Mouse (Mus musculus): ENCODE results near the gene Ms4a10.

GRCm38 (mm10) chr19:11017251-11017650 is 42.8 kb upstream of the Ms4a10 start:
- TF ChIP-seq EP300 (IDR thresholded peaks at IDR 0.05; ENCODE audit: low read depth), result no peak
- TF ChIP-seq CTCF (IDR thresholded peaks at IDR 0.05; ENCODE audit: low read depth), result no peak
